Mouse (Mus musculus) ovary, postnatal 14 days (tissue): ENCODE measurements around the gene Psmb6.

Source experiments
- DNase-seq: peaks from one replicate; pipeline ENCODE4 v3.0.0; 2022; ENCODE audit warnings: low spot score

Gene Psmb6

DNA sequence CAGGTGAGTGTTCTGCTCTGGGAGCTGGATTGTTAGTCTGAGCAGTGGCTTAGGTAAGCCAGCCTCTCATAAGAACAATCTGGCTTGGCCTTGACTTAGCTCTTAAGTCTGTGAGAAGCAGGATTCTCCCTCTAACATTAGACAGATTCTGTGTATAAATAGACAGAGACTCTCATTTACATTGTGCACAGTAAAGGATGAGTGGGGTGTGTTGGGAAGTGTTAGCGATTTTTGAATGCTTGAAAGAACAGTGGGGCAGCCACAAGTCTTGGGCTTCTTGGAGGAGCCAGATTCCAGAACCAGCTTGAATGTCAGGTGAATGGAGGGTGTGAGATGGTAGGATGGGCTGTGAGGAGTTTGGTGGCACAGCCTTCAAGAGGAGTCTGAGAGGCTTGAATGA is 46.5 kb downstream of the Psmb6 start:
- no peak for DNase-seq

DNA sequence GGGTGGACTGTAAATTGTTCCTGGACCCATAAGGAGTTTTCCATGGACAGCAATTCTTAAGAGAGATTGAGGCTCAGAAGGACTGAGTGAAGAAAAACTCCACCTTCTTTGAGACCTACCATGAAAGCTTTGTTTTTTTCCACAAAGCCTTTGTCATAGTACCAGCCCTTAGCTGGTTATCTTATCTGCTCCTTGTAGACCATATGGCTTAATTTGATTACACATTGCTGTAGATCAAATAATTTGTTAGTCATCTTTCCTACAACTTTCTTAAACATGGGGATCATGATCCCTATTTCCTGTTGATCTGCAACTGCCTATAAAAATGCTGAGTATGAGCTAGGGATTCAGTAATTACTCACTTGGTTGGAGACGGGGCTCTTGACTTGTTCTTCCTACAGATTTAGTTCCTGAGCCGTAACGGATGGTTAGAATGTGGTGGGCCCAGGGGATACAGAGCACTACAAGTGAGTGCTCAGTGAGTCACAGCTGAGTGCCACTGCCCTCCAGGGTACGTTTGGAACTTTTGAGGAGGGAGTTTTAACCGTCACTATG is 47.3 kb downstream of the Psmb6 start:
- DNase-seq, result no peak

DNA sequence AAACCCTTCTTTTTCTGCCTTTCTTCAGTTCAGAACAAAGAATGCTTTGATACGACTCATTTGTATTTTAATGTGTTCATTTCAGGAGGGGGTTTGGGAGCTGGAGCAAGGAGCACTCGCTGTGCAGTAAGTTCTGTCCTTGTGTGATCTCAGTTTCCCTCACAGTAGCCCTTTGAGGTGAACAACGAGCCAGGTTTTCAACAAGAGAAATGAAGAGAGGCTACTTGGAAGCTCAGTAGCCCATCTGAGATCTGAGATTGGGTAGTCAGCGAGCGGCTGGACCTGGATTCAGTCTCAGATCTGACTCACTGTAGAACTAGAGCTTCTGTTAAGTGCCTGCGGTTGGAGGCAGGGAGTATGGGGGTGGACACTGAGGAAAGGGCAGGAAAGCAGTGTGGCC is 48.7 kb downstream of the Psmb6 start:
- DNase-seq, result no peak

DNA sequence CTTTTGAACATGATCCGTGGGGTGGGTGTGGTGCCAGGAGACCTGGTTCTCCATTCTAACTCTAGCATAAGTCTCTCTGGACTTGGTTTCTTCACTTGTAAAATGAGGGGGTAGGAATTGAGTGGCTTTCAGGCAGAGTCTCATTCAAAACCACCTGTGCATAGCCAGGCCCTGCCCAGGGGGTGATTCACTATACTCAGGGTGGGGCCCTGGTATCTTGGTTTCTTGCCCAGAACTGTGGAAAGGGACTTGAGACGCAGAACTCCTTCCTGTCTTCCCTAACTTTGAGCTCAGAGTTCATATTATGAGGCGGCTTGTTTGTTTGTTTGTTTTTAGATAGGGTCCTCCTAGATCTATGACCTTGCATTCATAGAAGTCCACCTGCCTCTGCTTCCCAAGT is 52.0 kb downstream of the Psmb6 start:
- DNase-seq, result no peak
